Mouse (Mus musculus) splenic B cell, adult 2 months (primary cell): ENCODE results near the gene Npsr1.

Experiments used
- DNase-seq: peaks from one replicate; pipeline ENCODE4 v3.0.0-alpha.2; 2011; ENCODE audit warnings: low read depth, low spot score
- H3K27me3 ChIP-seq: 2 replicates; pipeline ENCODE4 v1.6.1; 2012; ENCODE audit warnings: mild to moderate bottlenecking, low read length, moderate library complexity, mixed read lengths; ENCODE audit not compliant: control insufficient read depth, poor library complexity, insufficient read depth, severe bottlenecking
- H3K36me3 ChIP-seq: 2 replicates; pipeline ENCODE4 v1.6.1; 2012; ENCODE audit warnings: mild to moderate bottlenecking, low read length, moderate library complexity, mixed read lengths; ENCODE audit not compliant: control insufficient read depth, poor library complexity, insufficient read depth, severe bottlenecking

Npsr1 gene

GRCm38 (mm10) chr9:24284239-24285084, 186.7 kb downstream of the Npsr1 start:
- no peaks in the 10 kb centered on the region for H3K27me3 ChIP-seq
- no peak for DNase-seq

DNA sequence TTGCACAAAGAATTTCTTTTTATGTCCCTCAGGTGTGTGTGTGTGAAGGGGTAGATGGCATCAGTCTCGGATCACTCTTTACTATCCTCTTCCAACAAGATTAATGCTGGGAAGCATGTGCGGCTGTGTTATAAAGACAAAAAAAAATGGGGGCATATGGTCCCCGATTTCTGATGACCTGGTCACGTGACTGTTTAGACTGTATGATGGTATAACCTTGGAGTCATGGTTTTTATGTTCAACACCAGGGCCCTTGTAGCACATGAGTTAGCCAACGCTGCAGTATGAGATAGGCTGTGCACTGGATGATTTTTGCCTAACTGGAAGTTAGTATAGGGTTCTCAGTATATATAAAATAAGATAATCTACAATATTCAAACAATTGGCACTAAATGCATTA, 187.6 kb downstream of the Npsr1 start:
- Histone ChIP-seq H3K27me3 (no peaks in the 10 kb centered on the region), H3K36me3 (no peaks in the 10 kb centered on the region)
- DNase-seq: no peak

More at GRCm38 (mm10) chr9:24284239-24285084, 186.7 kb downstream of the Npsr1 start:
- no peaks in the 10 kb centered on the region for H3K36me3 ChIP-seq

DNA sequence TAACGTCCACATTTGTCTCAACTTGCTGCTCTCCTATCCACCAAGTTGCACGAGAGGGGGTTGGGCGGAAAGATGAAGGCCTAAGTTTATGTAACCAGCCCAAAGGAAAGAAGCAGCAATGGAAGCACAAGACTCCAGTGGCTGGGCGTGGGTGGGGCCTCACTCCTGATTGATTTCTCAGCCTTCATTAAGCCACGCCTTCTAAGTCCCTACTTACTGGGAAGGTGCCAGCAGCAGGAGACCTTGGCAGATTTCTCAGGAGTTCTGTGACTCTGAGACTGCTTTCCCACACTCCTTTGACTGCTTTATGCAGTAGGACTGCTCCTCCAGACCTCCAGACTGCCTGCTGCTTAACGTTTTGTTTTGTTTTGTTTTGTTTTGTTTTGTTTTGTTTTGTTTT, 193.6 kb downstream of the Npsr1 start:
- Histone ChIP-seq H3K36me3 (no peaks in the 10 kb centered on the region), H3K27me3 (no peaks in the 10 kb centered on the region)
- DNase-seq: no peak

DNA sequence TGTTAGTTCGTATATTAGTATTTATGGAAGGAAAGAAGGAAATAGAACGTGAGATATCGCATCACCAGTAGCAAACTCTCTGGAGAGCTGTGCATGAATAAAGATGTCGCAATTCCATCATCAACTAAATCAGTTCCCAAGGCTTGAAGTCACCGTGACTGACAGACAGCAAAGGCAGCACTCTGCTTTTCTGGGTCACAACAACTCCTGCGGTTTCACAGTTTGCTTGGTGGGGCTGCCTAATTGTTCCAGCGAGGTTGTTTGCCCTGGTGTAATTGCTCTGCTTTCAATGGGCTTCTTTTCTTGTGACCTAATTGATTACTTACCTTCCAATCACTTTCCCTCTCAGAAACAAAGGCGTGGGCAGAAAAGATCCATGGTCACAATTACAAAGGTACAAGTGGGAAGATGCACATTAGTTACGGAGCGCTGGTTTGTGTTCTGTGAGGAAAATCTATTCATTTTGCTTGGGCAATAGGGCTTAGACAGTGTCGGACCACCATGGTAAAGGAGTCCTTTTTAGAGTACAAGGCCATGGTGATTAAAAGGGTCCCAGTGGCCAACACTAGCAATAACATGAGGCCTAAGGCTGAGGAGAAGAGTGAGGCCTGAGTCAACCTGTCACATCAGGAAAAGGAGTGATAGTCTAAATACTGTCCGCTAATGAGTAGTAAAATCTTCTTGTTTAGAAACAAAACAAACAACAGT, 195.6 kb downstream of the Npsr1 start:
- H3K36me3 ChIP-seq: no peaks in the 10 kb centered on the region
- DNase-seq: no peak
- H3K27me3 ChIP-seq: no peaks in the 10 kb centered on the region

DNA sequence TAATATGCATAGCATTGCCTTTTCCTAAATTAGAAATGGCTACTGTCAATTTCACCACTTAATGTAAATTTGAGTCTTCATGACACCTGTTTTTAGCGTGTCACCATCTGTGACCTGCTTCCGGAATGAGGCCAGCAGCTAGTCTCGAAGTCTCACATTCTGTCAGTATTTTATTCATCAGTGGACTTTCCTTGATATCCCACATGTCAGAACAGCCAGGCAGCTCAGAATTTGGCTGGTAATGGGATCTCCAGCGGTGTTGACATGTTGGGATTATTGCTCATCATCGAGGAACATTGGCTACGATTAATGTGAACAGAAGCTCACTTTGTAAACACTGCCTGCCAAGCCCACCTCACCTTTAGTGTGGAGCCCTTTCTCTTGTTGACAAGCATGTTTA, 205.1 kb downstream of the Npsr1 start:
- DNase-seq: no peak

DNA sequence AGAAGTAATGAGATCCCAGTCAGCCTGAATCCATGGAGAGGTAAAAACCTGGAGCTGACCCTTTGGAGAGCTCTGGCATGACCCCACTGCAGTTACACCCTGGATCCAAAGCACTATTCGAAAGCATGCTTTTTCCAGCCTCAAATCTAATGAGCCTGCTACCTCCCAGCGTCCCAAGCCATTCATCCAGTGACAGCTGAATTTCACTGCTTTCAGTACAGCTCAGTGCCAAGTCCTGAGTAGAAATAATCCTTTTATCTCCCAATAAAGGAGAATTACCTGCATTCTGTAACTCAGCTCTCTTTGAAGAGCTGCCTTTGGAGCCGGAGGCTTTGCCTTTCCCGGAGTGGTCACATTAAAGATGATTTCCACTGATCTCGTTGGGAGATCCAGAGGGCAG, 209.2 kb downstream of the Npsr1 start:
- no peak for DNase-seq
- no peaks in the 10 kb centered on the region for H3K36me3 ChIP-seq
- no peaks in the 10 kb centered on the region for H3K27me3 ChIP-seq

More for the DNA sequence above, 205.1 kb downstream of the Npsr1 start:
- Histone ChIP-seq H3K27me3 (no peaks in the 10 kb centered on the region), H3K36me3 (no peaks in the 10 kb centered on the region)

GRCm38 (mm10) chr9:24307400-24307799, 209.6 kb downstream of the Npsr1 start:
- Histone ChIP-seq H3K36me3 (no peaks in the 10 kb centered on the region), H3K27me3 (no peaks in the 10 kb centered on the region)
- no peak for DNase-seq

DNA sequence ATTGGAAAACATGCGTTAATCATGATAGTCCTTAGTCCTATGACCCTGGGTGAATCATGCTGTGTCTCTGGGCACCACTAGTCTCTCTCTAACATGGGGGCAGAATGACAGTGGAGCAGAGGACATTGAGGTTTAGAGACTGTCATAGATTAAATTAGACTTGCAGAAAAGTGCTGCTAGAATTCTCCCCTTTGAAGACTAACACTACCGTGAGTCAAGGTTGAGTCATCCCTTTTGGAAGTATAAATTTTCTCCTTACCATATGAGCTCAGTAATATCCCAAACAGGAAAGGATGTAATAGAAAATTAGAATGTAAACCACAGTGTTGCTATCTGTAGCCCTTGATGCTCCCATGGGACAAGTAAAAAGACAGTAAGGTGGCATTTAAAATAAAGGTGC, 218.0 kb downstream of the Npsr1 start:
- Histone ChIP-seq H3K36me3 (no peaks in the 10 kb centered on the region), H3K27me3 (no peaks in the 10 kb centered on the region)
- DNase-seq: no peak

DNA sequence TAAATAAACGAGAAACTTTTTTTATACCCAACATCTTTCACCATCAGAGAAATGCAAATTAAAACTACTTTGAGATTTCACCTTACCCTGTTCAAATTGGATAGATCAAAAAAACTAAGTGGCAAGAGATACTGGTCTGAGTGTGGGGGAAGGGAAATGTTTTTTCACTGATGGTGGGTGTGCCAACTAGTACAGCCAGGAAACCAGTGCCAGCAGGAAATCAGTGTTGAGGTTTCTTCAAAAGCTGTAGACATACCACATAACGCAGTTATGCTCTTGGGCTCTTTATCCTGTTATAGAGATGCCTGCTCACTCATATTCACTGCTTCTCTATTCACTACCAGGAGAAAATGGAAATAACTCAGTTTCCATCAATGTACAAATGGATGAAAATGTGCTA, 233.9 kb downstream of the Npsr1 start:
- Histone ChIP-seq H3K27me3 (no peaks in the 10 kb centered on the region), H3K36me3 (no peaks in the 10 kb centered on the region)
- DNase-seq: no peak

- no peaks in the 10 kb centered on the region for H3K27me3 ChIP-seq
- no peak for DNase-seq
- H3K36me3 ChIP-seq: no peaks in the 10 kb centered on the region
These were observed 243.5 kb downstream of the Npsr1 start for GRCm38 (mm10) chr9:24341321-24341720.

GRCm38 (mm10) chr9:24347011-24347410, 249.2 kb downstream of the Npsr1 start:
- DNase-seq: no peak
- H3K27me3 ChIP-seq: no peaks in the 10 kb centered on the region
- no peaks in the 10 kb centered on the region for H3K36me3 ChIP-seq

- H3K27me3 ChIP-seq: no peaks in the 10 kb centered on the region
- H3K36me3 ChIP-seq: no peaks in the 10 kb centered on the region
- no peak for DNase-seq
These were observed 251.7 kb downstream of the Npsr1 start for GRCm38 (mm10) chr9:24349510-24349909.

- DNase-seq: no peak
- no peaks in the 10 kb centered on the region for H3K27me3 ChIP-seq
- no peaks in the 10 kb centered on the region for H3K36me3 ChIP-seq
These were observed 253.6 kb downstream of the Npsr1 start for GRCm38 (mm10) chr9:24351402-24351801.
